Mouse (Mus musculus): ENCODE data around the gene Ccl12. TPM values are rescaled to one million over a fixed set of nuclear protein-coding genes. Genes with fewer than 3 reads are reported as not detected.

The Ccl12 gene
- polyA plus RNA-seq, 1 experiment: 14.1 TPM

DNA sequence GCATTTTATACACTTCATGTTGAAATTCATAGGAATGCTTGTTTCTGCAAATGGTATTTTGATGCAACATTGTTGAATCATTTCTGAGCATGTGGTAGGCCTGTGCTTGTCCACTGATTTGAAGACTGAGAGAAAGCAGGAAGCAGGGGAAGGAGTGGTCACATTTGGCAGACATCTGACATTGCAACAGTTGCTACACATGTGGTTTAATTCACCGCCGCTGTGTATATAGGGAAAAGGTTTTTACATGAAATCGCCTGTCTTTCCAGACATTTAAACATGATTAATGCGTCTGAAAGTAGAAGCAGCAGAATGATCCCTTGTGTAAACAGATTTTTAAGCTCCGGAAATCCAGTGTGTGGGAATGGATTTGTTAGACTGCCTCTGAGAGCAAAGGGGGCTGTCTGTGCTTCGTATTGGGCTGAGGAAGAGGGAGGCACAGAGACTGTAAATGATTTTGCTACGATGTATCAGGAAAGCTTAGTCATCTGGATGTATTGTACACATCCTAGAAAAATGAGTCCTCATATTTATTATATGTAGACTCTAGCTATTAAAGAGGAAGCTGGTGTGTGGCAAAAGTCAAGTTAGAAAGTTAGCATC, 37.9 kb downstream of the Ccl12 start:
- no peak for DNase-seq (ENCODE audit: low spot score)

Other genes starting within 250 kb of the Ccl12 start
- not detected in 2 replicates for gene 5530401A14Rik, start 241.2 kb upstream of the Ccl12 start, polyA plus RNA-seq (2012; rRNA removed)
- gene Asic2, start 133.4 kb upstream of the Ccl12 start, polyA plus RNA-seq (2012; rRNA removed): 1.2 and 1.5 TPM in 2 replicates
- gene Ccl2, start 66.3 kb upstream of the Ccl12 start, polyA plus RNA-seq (2012; rRNA removed): 6.3 and 6.4 TPM in 2 replicates
- not detected in 2 replicates for gene Gm17268, start 63.3 kb upstream of the Ccl12 start, polyA plus RNA-seq (2012; rRNA removed)
- gene Ccl7, start 56.1 kb upstream of the Ccl12 start, polyA plus RNA-seq (2012; rRNA removed): 4.5 and 6.0 TPM in 2 replicates
- 29.1 and 31.1 TPM in 2 replicates for gene Ccl11, start 44.0 kb upstream of the Ccl12 start, polyA plus RNA-seq (2012; rRNA removed)
- 42.3 and 62.3 TPM in 2 replicates for gene Ccl8, start 13.3 kb downstream of the Ccl12 start, polyA plus RNA-seq (2012; rRNA removed)
- 0.15 and 0.29 TPM in 2 replicates for gene Ccl1, start 203.8 kb downstream of the Ccl12 start, polyA plus RNA-seq (2012; rRNA removed)